Mouse (Mus musculus) testis, postnatal 10 days (tissue): ENCODE results near the gene Perm1.

Experiments
- DNase-seq: peaks from one replicate; pipeline ENCODE4 v3.0.0; 2021; ENCODE audit warnings: low spot score

The Perm1 gene

DNA sequence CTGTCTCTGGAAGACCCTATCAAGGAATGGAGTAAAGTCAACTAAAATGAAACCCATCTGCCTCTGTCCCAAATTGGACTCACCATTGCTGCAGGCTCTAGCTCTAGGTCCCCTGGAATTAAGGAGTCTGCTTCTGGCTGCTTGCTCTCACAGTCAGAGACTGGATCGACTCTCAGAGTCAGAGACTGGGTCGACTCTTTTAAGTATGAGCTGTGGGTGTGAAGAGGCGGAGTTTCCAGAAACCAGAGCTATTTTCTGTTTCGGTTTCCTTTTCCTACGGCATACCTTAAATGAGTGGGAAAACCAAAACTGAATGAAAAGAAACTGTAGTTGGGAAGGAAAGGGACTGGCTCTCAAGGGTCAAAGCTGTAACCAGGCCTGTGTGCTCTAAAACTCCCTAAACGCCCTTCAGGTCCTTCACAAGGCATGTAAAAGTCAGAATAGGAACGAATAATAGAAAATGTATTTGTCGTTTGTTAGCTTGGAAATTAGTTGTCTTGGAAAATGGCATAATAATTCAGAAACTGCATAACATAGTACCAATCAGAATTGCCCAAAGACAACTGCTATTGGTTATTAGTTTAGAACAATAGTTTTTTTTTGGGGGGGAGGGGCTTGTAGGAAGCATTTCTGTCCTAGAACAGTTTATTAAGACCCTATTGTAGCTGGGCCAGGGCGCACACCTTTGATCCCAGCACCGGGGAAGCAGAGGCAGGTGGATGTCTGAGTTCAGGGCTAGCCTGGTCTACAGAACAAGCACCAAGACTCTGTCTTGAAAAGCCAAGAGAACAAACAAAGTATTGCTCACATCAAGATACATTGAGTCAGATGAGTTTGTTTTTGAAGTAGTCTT lies 14.8 kb upstream of the Perm1 start, which contains the start of gene Isg15:
Isg15 (minus strand) TSS at position 196 of the 853 bp plus-strand sequence.
- no peak for DNase-seq

DNA sequence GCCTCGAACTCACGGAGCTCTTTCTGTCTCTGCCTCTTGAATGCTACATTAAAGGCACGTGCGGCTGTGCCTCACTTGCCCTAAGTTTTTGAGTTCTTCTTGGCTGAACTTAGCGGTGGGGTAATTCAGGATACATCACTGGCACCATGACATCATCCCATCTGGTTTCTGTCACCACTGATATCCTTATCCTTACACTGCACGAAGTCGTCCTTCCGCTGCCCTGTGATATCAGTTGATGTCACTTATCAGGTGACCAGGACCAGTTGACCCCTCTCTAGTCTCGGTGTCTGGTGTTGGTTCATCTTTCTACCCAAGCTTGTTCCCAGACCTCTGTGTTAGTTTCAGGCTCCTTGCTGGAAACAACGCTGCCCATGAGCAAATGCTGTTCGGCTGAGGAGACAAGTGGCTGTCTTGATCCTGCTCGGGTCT lies 13.2 kb upstream of the Perm1 start:
- no peak for DNase-seq

- peak; percentile 72 for DNase-seq
Observed at GRCm38 (mm10) chr4:156203001-156203412, 12.7 kb upstream of the Perm1 start, which contains the start of gene AW011738. Gene AW011738 (plus strand): TSS chr4:156203304.

GRCm38 (mm10) chr4:156203413-156204131 lies 12.1 kb upstream of the Perm1 start:
- DNase-seq: no peak

GRCm38 (mm10) chr4:156208872-156209271 lies 6.8 kb upstream of the Perm1 start:
- DNase-seq: no peak

- DNase-seq: no peak
Observed at GRCm38 (mm10) chr4:156209963-156210635, 5.6 kb upstream of the Perm1 start.

GRCm38 (mm10) chr4:156213134-156213533 lies 2.5 kb upstream of the Perm1 start:
- DNase-seq: no peak

GRCm38 (mm10) chr4:156216196-156216595 lies 528 bp downstream of the Perm1 start:
- no peak for DNase-seq

DNA sequence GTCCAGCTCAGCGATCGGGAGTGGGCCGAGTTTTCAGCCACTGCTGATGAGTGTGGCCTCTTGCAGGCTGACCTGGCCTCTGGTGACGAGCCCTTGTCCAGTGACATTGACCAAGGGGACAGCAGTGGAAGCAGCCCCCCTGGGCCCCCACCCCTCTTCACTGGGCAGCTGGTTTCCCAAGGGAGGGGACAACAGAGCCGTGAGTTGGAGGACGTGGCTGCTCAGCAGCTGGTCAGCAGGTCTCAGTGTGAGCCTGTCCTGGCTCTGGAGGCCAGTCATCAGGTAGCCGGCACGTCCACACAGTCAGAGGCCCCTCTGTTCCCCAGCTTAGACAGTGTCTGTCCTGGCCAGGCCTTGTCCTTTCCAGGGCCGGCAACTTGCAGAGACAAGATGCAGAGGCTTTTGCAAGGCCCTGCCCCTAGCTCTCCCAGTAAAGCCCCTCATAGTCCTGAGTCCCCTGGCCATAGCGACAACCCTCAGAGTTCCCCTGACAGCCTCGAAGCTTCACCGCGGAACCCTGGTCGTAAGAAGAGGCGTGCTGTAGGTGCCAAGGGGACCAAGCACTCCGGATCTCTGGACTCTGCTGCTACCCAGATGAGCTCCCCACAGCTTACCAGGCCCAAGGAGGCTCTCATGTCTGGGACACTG lies 1.5 kb downstream of the Perm1 start:
- no peak for DNase-seq

- no peak for DNase-seq
Observed at GRCm38 (mm10) chr4:156217838-156218237, 2.2 kb downstream of the Perm1 start.

DNA sequence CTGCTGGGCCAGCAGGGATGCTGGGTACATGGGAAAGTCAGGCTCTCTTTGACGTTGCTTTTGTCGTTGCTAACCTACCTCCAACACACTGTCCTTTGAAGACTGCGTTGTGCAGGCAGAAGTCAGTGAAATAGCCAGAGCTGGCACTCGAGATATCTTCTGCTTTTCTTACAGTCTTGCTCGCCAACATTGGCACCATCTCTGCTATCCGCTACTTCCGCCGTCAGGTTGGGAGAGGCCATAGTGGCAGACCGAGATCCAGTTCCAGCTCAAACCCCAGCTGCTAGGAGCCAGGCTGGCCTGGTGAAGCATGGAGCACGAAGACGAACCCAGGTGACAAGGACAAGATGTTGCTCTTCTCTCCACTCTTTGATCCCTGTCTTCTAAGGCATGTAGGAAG lies 4.3 kb downstream of the Perm1 start:
- DNase-seq: no peak

GRCm38 (mm10) chr4:156224276-156224675 lies 8.6 kb downstream of the Perm1 start:
- no peak for DNase-seq

DNA sequence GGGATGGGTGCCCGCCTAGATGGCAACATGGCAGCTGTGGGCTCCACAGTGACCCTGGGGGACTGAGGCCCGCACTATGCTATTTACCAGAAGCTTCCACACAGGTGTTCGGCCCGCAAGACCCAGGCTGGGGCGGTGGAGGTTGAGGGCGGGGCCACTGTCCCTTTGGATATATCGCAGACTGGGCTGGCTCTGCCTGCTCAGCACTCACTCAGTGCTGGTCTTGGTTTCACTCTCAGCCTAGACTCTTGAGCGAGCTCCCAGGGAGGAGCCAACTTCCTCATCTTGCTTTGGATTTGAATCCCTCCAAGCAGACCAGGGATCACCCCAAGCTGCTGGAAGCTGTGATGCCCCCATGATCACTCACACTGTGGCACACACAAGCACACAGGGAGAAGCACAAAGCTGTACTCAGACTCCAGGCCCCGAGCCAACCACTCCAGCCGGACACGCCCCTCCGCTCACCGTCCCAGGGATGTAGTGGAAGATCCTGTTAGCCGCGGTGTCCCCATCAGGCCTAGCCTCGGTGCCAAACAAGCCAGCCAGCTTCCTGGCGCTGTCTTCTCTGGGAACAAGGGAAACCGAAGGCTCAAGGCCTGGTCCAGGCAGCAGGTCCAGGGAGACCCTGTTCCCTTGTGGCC lies 12.2 kb downstream of the Perm1 start:
- DNase-seq: no peak

GRCm38 (mm10) chr4:156228393-156229024 lies 12.8 kb downstream of the Perm1 start:
- DNase-seq: no peak

GRCm38 (mm10) chr4:156234021-156234501 lies 18.4 kb downstream of the Perm1 start:
- no peak for DNase-seq

GRCm38 (mm10) chr4:156234701-156235213 lies 19.1 kb downstream of the Perm1 start, which contains the start of gene Plekhn1:
Gene Plekhn1 (minus strand): TSS chr4:156234857.
- peak; percentile 84 for DNase-seq

DNA sequence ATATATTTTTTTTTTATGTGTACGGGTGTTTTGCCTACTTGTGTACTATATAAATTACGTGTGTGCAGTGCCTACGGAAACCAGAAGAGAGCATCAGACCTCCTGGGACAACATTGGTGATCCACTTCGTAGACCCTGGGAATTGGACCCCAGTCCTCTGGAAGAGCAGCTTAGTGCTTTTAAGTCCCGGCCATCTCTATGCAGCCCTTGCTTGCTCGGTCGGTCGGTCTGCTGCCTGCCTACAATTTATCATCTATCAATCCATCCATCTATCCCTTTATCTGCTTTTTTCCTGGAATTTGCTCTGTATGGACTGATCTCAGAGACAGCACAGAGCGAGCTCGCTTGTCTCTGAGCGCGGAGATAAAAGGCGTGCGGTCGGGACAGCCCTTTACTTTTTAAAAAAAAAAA lies 19.7 kb downstream of the Perm1 start:
- no peak for DNase-seq

- peak; percentile 96 for DNase-seq
Observed at GRCm38 (mm10) chr4:156235808-156236533, 20.3 kb downstream of the Perm1 start, which contains the start of gene Noc2l. Gene Noc2l (plus strand): TSS chr4:156236010.

- no peak for DNase-seq
Observed at GRCm38 (mm10) chr4:156236651-156237447, 21.2 kb downstream of the Perm1 start.
